Mouse (Mus musculus): ENCODE measurements around the gene Cdk14.

- TF ChIP-seq EP300 (IDR thresholded peaks at IDR 0.05) (no peak), CTCF (IDR thresholded peaks at IDR 0.05) (no peak)
Measured at GRCm38 (mm10) chr5:5012521-5013346, 407.4 kb downstream of the Cdk14 start.
